Mouse (Mus musculus) layer of hippocampus, postnatal 10 days (tissue): ENCODE results near the gene Lgi1. TPM values are rescaled to one million over a fixed set of nuclear protein-coding genes. Genes with fewer than 3 reads are reported as not detected.

Experiments
- DNase-seq, 2 experiments: peaks; one replicate each; pipeline ENCODE4 v3.0.0; 2021; ENCODE audit warnings: low spot score in 2 of 2
- long read RNA-seq: library from polyadenylated mRNA; stranded (forward); transcript quantifications from one replicate; pipeline ENCODE4 v2.0.0, GENCODE M21; 2023
- total RNA-seq, 2 experiments: library from RNA; stranded (reverse); gene quantifications; 2 replicates each; pipeline ENCODE4 v1.2.3; 2021

Lgi1 gene
- 100 to 1,000 TPM; 117 to 133 TPM for total RNA-seq
- long read RNA-seq, full-length matches to known transcripts = 58 of 86 reads
- long read RNA-seq, partial matches to known transcripts = 8 of 86 reads
- long read RNA-seq, other reads (novel, unspliced or antisense) = 20 of 86 reads

- DNase-seq = peak; percentile 57 to 59
These were observed at the start of gene Lgi1 for GRCm38 (mm10) chr19:38264505-38265500. Gene Lgi1, plus strand, starts transcription at chr19:38264536.

- DNase-seq = no peak
These were observed 46.6 kb upstream of the Lgi1 start for GRCm38 (mm10) chr19:38217696-38218095.

GRCm38 (mm10) chr19:38223356-38223904, 40.9 kb upstream of the Lgi1 start:
- DNase-seq = no peak

GRCm38 (mm10) chr19:38223905-38224684, 40.2 kb upstream of the Lgi1 start, which contains the start of gene Fra10ac1:
Gene Fra10ac1, minus strand, starts transcription at chr19:38224156.
- DNase-seq = peak; percentile 97 to 98

- peak in 1 of 2 experiments; percentile 53 for DNase-seq
These were observed 39.7 kb upstream of the Lgi1 start for GRCm38 (mm10) chr19:38224685-38225060.

- no peak for DNase-seq
These were observed 35.6 kb upstream of the Lgi1 start for GRCm38 (mm10) chr19:38228699-38229098.

- no peak for DNase-seq
These were observed 32.2 kb upstream of the Lgi1 start for GRCm38 (mm10) chr19:38232087-38232486.

GRCm38 (mm10) chr19:38232516-38232915, 31.8 kb upstream of the Lgi1 start:
- no peak for DNase-seq

- no peak for DNase-seq
These were observed 27.8 kb upstream of the Lgi1 start for GRCm38 (mm10) chr19:38236526-38236925.

GRCm38 (mm10) chr19:38237834-38238212, 26.5 kb upstream of the Lgi1 start:
- DNase-seq = no peak

GRCm38 (mm10) chr19:38238213-38238951, 26.0 kb upstream of the Lgi1 start:
- peak; percentile 78 to 81 for DNase-seq

GRCm38 (mm10) chr19:38242314-38242852, 22.0 kb upstream of the Lgi1 start:
- no peak for DNase-seq

GRCm38 (mm10) chr19:38244748-38245147, 19.6 kb upstream of the Lgi1 start:
- no peak for DNase-seq

- no peak for DNase-seq
These were observed 18.8 kb upstream of the Lgi1 start for GRCm38 (mm10) chr19:38245361-38246176.

GRCm38 (mm10) chr19:38246177-38246622, 18.1 kb upstream of the Lgi1 start:
- DNase-seq = no peak

- DNase-seq = no peak
These were observed 14.7 kb upstream of the Lgi1 start for GRCm38 (mm10) chr19:38249627-38250026.

- DNase-seq = peak in 1 of 2 experiments; percentile 25
These were observed 10.5 kb upstream of the Lgi1 start for GRCm38 (mm10) chr19:38253796-38254195.

GRCm38 (mm10) chr19:38258651-38259065, 5.7 kb upstream of the Lgi1 start:
- peak; percentile 47 to 60 for DNase-seq

GRCm38 (mm10) chr19:38259436-38259835, 4.9 kb upstream of the Lgi1 start:
- DNase-seq = no peak
